Mouse (Mus musculus) mouse embryonic stem cell (cell line): ENCODE data around the gene Th.

ENCODE experiments used
- in situ Hi-C, 2 experiments: fragments of 300-500 bp; cut with MboI; formaldehyde crosslinking; loops; 1 replicate in 1 of 2; 3 replicates in 1 of 2; pipeline ENCODE4 v1.14.3; 2019 to 2020; ENCODE audit warnings: low sequenced_read_pairs in 2 of 2, low pct_unique_long_range_greater_than_20kb in 1 of 2, mixed read lengths in 1 of 2; ENCODE audit not compliant: unreplicated experiment in 1 of 2

Th gene

DNA sequence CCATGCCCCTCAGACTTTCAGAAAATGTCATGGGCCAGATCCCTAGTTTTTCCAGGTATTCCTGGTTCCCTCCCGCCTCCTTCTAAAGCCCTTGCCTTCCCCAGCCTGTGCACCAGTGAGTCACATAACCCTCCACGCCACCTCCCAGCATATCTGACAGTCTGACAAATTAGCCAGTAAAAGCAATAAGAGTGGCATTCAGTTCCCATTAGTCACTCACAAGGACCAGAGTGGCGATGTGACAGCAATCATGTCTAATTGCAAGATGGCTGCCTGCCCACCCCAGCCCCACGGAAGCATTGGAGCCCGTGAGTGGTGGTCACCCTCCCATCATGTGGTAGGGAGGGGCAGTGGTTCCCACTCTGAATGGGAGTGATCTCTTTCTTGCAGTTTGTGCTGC lies 25.3 kb downstream of the Th start:
- in situ Hi-C loops = loop anchor here in 1 of 2 experiments (10.0 kb wide), 1 partner anchor 179 kb away; no protein-coding TSS in a partner anchor

DNA sequence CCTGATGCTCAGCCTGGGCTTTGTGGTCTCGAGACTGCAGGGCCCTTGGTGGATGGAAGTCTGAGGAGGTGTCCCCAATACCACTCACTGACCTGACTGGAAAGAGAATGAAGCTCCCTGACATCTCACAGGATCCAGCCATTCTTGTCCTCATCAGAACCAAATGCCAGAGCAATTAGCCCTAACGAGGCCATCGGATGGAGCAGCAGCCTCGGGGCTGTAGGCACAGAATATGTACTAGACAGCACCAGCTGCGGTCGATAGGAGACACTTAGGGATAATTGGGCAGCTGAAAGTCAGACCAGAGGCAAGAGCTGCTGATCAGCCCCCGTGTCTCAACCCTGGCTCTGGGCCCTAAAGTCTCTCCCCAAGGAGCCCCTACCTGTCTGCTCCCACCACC lies 26.6 kb downstream of the Th start:
- in situ Hi-C loops = loop anchor here in 1 of 2 experiments (10.0 kb wide), 1 partner anchor 180 kb away; no protein-coding TSS in a partner anchor

DNA sequence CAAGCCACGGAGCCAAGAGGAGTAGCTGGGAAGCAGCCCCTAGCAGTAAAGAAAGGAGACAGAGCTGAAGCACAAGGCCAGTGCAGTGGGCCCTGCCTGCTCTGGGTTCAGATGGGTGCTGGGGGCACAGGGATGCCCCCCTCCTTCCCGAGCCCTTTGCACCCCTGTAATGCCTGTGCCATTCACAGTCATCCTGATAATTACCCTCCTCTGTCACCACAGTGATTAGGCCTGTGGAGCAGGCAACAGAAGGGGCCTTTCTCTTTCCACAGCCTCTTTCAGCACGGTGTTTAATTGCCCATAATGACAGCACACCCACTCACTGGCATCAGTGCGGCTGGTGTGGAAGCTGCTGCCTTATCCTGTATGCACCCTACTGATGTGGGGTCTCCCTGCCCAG lies 28.0 kb downstream of the Th start:
- in situ Hi-C loops = loop anchor here in 1 of 2 experiments (10.0 kb wide), 1 partner anchor 182 kb away; no protein-coding TSS in a partner anchor

DNA sequence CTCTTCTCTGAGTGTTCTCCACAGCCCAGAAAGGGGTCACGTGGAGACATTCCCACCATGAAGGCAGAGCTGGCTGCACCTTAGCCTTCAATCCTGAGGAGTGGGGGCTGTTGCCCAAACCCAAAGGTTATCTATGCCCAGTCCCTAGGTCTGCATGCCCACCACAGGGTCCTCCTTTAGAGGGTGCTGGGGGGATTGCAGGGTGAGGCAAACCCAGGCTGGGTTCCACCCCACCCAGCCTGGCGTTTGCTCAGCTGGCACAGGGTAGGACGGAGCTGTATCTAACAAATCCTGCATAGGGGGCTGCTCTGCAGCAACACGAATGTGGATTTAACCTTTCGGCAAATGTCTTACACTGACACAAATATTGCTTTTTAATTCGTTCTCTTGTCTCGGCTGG lies 29.2 kb downstream of the Th start:
- in situ Hi-C loops = loop anchor here in 1 of 2 experiments (10.0 kb wide), 1 partner anchor 183 kb away; no protein-coding TSS in a partner anchor

DNA sequence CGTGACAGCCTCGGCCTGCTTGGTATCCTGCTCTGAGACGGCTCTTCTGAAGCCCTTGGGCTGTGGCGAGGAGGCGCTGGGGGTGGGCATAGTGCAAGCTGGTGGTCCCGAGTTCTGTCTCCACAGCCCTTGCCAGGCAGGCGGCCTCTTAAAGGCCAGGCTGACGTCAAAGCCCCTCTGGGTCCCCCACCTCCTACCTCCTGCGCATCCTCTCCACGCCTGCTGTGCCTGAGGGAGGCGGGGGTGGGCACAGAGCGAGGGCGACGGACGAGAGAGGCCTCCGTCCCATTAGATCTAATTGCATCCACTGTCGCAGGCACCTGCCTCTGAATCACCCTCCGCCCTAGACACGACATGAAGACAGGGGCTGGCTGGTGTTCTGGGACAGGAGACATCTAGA lies 31.1 kb downstream of the Th start:
- in situ Hi-C loops = loop anchor here (10.0 to 25.0 kb wide), 2 partner anchors 185 to 537 kb away; no protein-coding TSS in a partner anchor

DNA sequence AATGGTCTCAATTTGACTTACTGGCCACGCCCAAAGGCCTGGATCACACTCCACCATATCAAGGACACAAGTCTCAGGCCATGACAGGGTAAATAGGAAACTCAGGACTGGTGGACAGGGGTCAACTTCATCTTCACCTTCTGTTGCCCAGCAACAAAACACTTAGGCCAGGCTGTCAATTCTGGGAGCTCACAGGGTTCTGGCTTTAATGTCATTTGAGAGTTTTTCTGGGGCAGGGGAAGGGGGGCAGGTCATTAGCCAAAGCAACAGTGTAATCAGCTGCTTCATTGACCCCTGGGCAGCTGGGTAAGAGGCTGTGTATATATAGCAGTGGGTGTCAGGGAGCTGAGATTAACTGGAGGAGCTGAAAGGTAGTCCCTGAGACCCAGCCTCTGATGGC lies 33.5 kb downstream of the Th start:
- in situ Hi-C loops = loop anchor here in 1 of 2 experiments (25.0 kb wide), 1 partner anchor 540 kb away; no protein-coding TSS in a partner anchor

DNA sequence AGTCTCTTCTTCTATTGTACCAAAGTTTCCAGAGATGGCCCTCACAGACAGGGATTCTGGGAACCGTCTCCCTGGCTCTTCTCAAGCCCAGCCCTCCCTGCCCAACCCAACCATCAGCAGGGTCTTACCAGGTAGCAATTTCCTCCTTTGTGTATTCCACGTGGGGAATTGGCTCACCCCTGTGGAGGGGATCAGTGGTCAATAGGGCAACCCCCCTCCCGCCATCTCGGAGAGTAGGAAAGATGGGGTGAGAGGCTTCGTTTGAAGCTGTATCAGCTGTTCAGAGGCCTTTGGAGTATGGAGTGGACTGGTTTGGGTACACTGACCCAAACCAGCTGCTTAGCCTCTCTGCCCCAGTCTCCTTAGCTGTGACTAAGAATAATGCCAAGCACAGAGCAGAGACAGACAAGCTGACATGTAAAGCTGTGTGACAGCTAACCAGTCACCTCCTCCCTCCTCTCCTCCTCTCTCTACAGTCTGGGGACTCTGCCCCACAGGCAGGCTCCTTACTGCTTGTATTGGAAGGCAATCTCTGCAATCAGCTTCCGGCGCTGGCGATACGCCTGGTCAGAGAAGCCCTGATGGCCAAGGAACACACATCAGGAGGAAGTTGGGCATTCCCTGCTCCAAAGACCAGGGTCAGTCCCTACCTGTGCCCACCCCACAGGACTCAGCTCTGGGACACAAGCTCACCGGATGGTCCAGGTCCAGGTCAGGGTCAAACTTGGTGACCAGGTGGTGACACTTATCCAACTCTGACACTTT lies 34.8 kb downstream of the Th start:
- in situ Hi-C loops = loop anchor here in 1 of 2 experiments (25.0 kb wide), 1 partner anchor 541 kb away; no protein-coding TSS in a partner anchor

DNA sequence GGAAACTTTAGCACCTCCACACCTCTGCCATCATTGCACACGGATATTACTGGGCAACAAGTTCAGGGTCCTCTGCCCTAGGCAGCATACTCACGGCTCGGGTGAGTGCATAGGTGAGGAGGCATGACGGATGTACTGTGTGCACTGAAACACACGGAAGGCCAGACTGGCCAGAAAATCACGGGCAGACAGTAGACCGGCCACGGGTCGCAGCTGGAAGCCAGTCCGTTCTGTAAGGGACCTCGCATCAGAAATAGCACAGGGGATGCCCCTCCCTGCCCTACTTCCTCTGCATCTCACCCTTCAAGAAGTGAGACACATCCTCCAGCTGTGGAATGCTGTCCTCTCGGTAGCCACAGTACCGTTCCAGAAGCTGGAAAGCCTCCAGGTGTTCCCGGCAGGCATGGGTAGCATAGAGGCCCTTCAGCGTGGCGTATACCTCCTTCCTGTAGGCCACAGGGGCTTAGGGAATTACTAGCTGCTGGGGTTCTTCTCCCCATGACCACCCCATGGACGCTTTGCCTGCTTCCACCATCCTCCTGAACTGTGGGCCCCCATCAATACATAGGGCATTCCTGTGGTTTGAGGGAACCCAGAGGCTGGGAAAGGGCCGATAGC lies 35.6 kb downstream of the Th start:
- in situ Hi-C loops = loop anchor here in 1 of 2 experiments (25.0 kb wide), 1 partner anchor 542 kb away; no protein-coding TSS in a partner anchor

DNA sequence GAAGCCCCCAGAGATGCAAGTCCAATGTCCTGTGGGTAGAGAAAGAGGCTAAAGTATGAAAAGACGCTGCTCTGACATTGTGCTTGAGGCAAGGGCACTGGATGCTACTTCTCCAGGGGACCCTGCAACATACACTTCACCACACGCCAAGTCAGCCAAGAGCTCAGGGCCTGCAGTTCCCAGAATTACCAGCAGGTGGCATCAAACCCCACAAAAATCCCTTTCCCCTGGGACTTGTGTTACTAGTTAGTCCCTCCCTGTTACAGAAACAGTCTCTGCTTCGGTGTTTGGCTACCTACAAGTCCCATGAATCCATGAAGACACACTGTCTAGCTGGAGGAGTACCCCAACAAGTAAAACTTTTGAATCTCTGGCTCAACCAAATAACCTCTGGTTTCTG lies 36.3 kb downstream of the Th start:
- in situ Hi-C loops = loop anchor here in 1 of 2 experiments (5.0 to 25.0 kb wide), 2 partner anchors 193 to 543 kb away; no protein-coding TSS in a partner anchor

DNA sequence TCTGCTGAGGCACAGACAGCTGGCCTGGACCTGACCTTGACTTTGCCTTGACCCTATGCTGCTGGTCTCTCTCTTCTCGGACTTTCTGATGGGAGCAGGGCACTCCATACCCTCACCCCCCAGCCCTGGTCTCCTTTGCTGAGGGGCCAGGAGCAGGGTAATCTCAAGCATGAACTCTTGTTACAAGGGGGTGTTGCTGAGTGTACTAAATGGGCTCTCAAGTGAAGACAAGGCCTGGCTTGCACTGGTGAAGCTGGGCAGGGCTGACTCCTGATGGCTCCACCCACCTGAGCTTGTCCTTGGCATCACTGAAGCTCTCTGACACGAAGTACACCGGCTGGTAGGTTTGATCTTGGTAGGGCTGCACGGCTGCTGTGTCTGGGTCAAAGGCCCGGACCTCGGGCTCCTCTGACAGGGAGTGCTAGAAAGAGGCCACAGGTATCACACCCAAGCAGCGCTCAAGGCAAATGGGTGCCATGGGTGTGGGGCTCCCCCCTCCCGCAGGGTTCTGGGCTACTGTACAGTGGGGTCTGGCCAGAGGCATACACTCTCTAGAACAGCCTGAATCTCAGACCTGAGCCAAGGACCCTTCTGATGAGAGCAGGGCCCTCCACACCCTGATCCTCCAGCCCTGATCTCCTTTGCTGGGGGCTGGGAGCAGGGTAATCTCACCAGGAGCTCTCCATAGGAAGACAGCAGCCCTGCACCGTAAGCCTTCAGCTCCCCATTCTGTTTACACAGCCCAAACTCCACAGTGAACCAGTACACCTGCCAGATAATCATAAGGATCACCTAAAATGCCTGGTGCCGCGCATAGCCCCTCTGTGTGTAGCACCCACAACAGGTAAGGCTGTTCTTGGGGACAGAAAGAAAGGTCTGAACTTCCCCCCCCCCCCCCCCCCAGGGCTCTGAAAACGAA lies 36.9 kb downstream of the Th start:
- in situ Hi-C loops = loop anchor here in 1 of 2 experiments (5.0 to 25.0 kb wide), 2 partner anchors 193 to 543 kb away; no protein-coding TSS in a partner anchor

DNA sequence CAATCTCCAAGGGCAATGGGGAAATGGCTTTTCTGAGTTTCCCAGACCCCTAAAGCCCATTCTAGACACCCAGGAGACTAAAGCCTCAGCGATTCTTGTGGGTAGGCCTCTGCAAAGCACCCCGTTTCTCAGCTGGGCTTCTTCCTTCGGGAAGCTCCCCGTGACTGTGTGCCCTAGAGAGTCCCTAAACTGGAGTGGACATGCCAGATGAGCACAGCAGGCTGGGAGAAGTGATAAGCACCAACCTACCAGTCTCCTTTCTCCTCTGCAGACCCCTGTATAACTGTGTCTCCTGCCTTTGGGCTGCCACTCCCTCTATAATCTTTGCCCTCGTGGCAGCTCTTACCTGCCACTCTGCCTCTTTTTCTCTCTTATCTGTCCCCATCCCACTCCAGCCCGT lies 37.6 kb downstream of the Th start:
- in situ Hi-C loops = loop anchor here in 1 of 2 experiments (5.0 to 25.0 kb wide), 2 partner anchors 194 to 544 kb away; no protein-coding TSS in a partner anchor

DNA sequence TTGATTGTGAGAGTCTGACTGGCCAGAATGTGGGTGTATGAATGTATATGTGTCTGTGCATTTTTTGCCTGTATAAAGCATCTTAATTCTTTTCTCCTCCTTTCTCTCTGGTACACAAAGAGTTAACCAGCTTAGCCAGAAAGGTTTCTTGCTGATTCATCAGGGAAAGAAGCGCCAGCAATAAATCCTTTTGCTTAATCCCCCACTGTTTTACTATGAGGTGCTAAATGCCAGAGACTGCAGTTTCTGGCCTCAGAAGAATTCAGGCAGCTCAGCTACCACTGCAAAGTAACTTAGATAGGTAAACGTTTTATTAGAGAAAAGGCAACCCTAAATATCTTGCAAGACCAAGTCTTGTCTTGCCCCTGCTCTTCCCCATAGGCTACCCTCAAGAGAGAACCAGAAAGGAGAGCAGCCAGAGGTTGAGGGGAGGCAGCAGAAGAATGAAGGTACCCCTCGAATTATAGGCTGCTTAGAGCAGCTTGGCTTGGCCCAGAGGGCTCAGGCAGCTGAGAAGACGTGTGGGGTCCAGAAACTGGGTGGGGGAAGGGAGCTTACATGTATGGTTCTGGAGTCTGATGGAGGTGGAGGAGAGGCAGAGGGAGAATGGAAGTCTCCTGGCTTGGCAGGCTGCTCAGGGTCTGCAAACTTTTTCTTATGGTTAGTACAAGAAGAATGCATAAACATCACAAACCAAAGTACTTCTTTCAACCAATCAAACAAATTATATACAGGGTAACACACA lies 61.3 kb downstream of the Th start:
- in situ Hi-C loops = no loop called here

DNA sequence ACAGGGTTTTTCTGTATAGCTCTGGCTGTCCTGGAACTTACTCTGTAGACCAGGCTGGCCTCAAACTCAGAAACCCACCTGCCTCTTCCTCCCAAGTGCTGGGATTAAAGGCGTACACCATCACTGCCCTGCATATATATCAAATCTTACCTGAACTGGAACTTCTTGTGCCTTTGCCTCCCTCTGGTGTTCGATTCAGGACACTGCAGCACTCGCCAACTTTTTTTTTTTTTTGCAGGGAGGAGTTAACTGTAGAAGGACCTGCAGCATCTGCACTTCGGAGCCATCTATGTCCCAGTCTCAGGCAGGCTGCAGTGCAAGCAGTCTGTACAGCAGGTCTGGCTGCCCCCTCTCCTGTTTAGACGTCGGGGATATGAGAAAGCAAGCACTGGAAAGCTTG lies 80.2 kb downstream of the Th start:
- in situ Hi-C loops = no loop called here
